In the genomic region with DNA sequence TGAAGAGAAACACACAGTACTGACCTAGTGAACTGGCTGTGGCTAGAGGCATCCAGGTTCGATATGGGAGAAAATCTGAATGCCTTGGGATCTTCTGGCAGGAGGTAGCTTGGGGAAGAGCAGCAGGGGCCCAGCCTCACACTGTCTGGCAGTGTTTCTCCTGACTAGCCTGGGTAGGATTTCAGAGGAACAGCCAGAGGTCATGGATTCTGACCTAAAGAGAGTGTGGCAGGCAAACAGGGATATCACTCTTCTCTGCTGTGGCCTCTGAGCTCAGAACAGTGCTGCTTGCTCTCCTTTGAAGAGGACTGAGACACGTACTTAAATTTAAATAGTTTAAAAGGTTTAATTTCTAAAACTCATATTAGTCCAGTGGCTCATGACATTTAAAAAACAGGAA, we compare ENCODE assay signal across 18 mouse cellular contexts. TPM values are rescaled to one million over a fixed set of nuclear protein-coding genes. Genes with fewer than 3 reads are reported as not detected.
DNase-seq lines count a peak whose midpoint lies in the region; ATAC-seq and TF ChIP-seq lines count a peak whose summit lies in the region.
"Had no signal": no experiment of that assay in that cellular context is flagged by ENCODE, and none has a peak within 500 bp of the region (broad histone marks: within the 10 kb centered on the region; RNA-seq: fewer than 3 reads in every experiment).

No protein-coding gene starts in this region.

- H3K9me3 ChIP-seq in kidney, embryonic 15.5 days (replicated peaks) = no peaks in the 10 kb centered on the region
- no peaks in the 10 kb centered on the region for H3K9me3 ChIP-seq in embryonic facial prominence, embryonic 10.5 days
- H3K9me3 ChIP-seq in heart, embryonic 12.5 days (replicated peaks) = no peaks in the 10 kb centered on the region
- no peaks in the 10 kb centered on the region for H3K9me3 ChIP-seq in lung, postnatal 0 days (ENCODE audit: low read length)
- H3K9me3 ChIP-seq: neural tube, embryonic 12.5 days had no signal

- H3K4me2 ChIP-seq in kidney, embryonic 15.5 days = 0 out of 2 replicates have a peak overlapping the region, but pooled peaks have one; percentile 6
- 0 out of 2 replicates have a peak overlapping the region, but pooled peaks have one; percentile 7 for H3K4me2 ChIP-seq in heart, embryonic 12.5 days
- H3K4me2 ChIP-seq in lung, postnatal 0 days (replicated peaks; ENCODE audit: low read depth, low read length) = peak overlapping the region; percentile 17; the same call in 1 of the 2 replicates
- H3K4me2 ChIP-seq: neural tube, embryonic 12.5 days had no signal

- H3K36me3 ChIP-seq in kidney, embryonic 15.5 days = peaks cover 12% of the 10 kb centered on the region
- H3K36me3 ChIP-seq in embryonic facial prominence, embryonic 10.5 days (replicated peaks) = peaks cover 22% of the 10 kb centered on the region
- peaks cover 5% of the 10 kb centered on the region for H3K36me3 ChIP-seq in heart, embryonic 12.5 days
- no peaks in the 10 kb centered on the region for H3K36me3 ChIP-seq in lung, postnatal 0 days (ENCODE audit: insufficient read depth, low read length)
- H3K36me3 ChIP-seq: neural tube, embryonic 12.5 days had no signal

- peaks cover 28% of the 10 kb centered on the region for H3K4me1 ChIP-seq in kidney, embryonic 15.5 days
- H3K4me1 ChIP-seq in embryonic facial prominence, embryonic 10.5 days = peaks cover 87% of the 10 kb centered on the region
- H3K4me1 ChIP-seq in heart, embryonic 12.5 days (replicated peaks) = peaks cover 63% of the 10 kb centered on the region
- no peaks in the 10 kb centered on the region for H3K4me1 ChIP-seq in lung, postnatal 0 days (ENCODE audit: insufficient read depth, low read depth, low read length)
- H3K4me1 ChIP-seq: neural tube, embryonic 12.5 days had no signal

- H3K4me3 ChIP-seq in kidney, embryonic 15.5 days (replicated peaks) = no peak overlapping the region
- H3K4me3 ChIP-seq in embryonic facial prominence, embryonic 10.5 days = peak overlapping the region; percentile 19; the same call in 1 of the 2 replicates
- no peak overlapping the region for H3K4me3 ChIP-seq in heart, embryonic 12.5 days
- no peak overlapping the region for H3K4me3 ChIP-seq in lung, postnatal 0 days (ENCODE audit: low read depth, low read length)
- H3K4me3 ChIP-seq: neural tube, embryonic 12.5 days had no signal

- peak; percentile 85 for ATAC-seq in kidney, embryonic 15.5 days (replicated peaks; ENCODE audit: low FRiP score)
- ATAC-seq in heart, embryonic 12.5 days (ENCODE audit: insufficient number of reproducible peaks, low FRiP score) = no peak
- peak; percentile 55 for ATAC-seq in lung, postnatal 0 days
- ATAC-seq: midbrain, embryonic 16.5 days; Patski had no signal

- WGBS in kidney, embryonic 15.5 days = 32% methylated on average over 2 of the region's 2 CpGs
- 16% methylated on average over 2 of the region's 2 CpGs for WGBS in embryonic facial prominence, embryonic 10.5 days
- 29% methylated on average over 2 of the region's 2 CpGs for WGBS in heart, embryonic 12.5 days
- WGBS in lung, postnatal 0 days = 28% methylated on average over 2 of the region's 2 CpGs

- no peak for TF ChIP-seq CTCF in lung, postnatal 0 days (IDR thresholded peaks at IDR 0.05)

- no peak overlapping the region for H3K9ac ChIP-seq in kidney, embryonic 15.5 days
- H3K9ac ChIP-seq in heart, embryonic 12.5 days = no peak overlapping the region
- H3K9ac ChIP-seq in lung, postnatal 0 days (replicated peaks; ENCODE audit: low read depth) = no peak overlapping the region
- H3K9ac ChIP-seq: neural tube, embryonic 12.5 days had no signal

- no peaks in the 10 kb centered on the region for H3K27me3 ChIP-seq in kidney, embryonic 15.5 days
- no peaks in the 10 kb centered on the region for H3K27me3 ChIP-seq in embryonic facial prominence, embryonic 10.5 days (replicated peaks; ENCODE audit: low read depth, poor library complexity, severe bottlenecking)
- H3K27me3 ChIP-seq in heart, embryonic 12.5 days (replicated peaks) = no peaks in the 10 kb centered on the region
- no peaks in the 10 kb centered on the region for H3K27me3 ChIP-seq in lung, postnatal 0 days (replicated peaks; ENCODE audit: insufficient read depth, low read length)
- H3K27me3 ChIP-seq: CH12.LX; neural tube, embryonic 12.5 days had no signal

- H3K27ac ChIP-seq in kidney, embryonic 15.5 days = 0 out of 2 replicates have a peak overlapping the region, but pooled peaks have one; percentile 10
- peak overlapping the region; percentile 63 for H3K27ac ChIP-seq in embryonic facial prominence, embryonic 10.5 days (replicated peaks)
- H3K27ac ChIP-seq in heart, embryonic 12.5 days (ENCODE audit: poor library complexity, severe bottlenecking) = peak overlapping the region; percentile 78
- peak overlapping the region; percentile 44 for H3K27ac ChIP-seq in lung, postnatal 0 days (ENCODE audit: low read length)
- H3K27ac ChIP-seq: neural tube, embryonic 12.5 days had no signal

- DNase-seq in kidney, postnatal 4 days = no peak
- peak; percentile 55 for DNase-seq in embryonic facial prominence, embryonic 10.5 days (ENCODE audit: low spot score)
- DNase-seq in lung, postnatal 0 days (ENCODE audit: low spot score) = peak; percentile 40
- DNase-seq in testis, postnatal 14 days (ENCODE audit: low spot score) = no peak
- no peak for DNase-seq in gastrocnemius, adult 18-20 months (ENCODE audit: low spot score)
- no peak for DNase-seq in MN1 (ENCODE audit: low spot score)
- DNase-seq: adrenal gland, postnatal 14 days; cerebellum, postnatal 25 days; kidney, adult 11 months; layer of hippocampus, adult 9-11 months; retina, postnatal 1 day; thymus, adult 18-20 months had no signal

- no peak for TF ChIP-seq EP300 in lung, postnatal 0 days (IDR thresholded peaks at IDR 0.05)

RNA-seq across cellular contexts. Expression of gene Ednra, which starts 7.2 kb away (rescaled TPM):
- polyA plus RNA-seq in kidney, embryonic 15.5 days (2015; fragmentation: Nextera tagmentation; extraction: Ambion mirVana) = 27.8 and 30.5 TPM in 2 replicates
- 30.8 and 36.4 TPM in 2 replicates for polyA plus RNA-seq in embryonic facial prominence, embryonic 10.5 days (2016; fragmentation: Nextera tagmentation; extraction: Ambion mirVana)
- polyA plus RNA-seq in heart, embryonic 12.5 days (2016; fragmentation: Nextera tagmentation; extraction: Ambion mirVana) = 42.0 and 45.6 TPM in 2 replicates
- polyA plus RNA-seq in lung, postnatal 0 days (2015; fragmentation: Nextera tagmentation; extraction: Ambion mirVana) = 54.6 and 57.6 TPM in 2 replicates
- total RNA-seq in gastrocnemius, adult 18-20 months (2021) = 1 to 10 TPM; 1.6 to 1.8 TPM

Comparison
In these comparisons a context has a peak if more than half of its experiments do, and no peak if none do; other contexts are left out.
1. H3K27ac ChIP-seq: peak in every context shown above with its lines; median percentile 78 in heart, embryonic 12.5 days; 63 in embryonic facial prominence, embryonic 10.5 days; 44 in lung, postnatal 0 days; 10 in kidney, embryonic 15.5 days.
2. DNase-seq: peak in embryonic facial prominence, embryonic 10.5 days (single experiment) and lung, postnatal 0 days (single experiment); none in kidney, postnatal 4 days (0 of 2), testis, postnatal 14 days (single experiment), gastrocnemius, adult 18-20 months (single experiment) and MN1 (single experiment).
3. Peak in every context shown above with its lines, with median percentiles within 50 percentile points of each other: H3K4me2 ChIP-seq.